Mouse (Mus musculus): ENCODE measurements around the gene Esp16.
"Not testable (repeated sequence)": the region's sequence is repeated elsewhere in the genome, so short reads cannot be mapped to it uniquely, and the experiment has no call there.

DNA sequence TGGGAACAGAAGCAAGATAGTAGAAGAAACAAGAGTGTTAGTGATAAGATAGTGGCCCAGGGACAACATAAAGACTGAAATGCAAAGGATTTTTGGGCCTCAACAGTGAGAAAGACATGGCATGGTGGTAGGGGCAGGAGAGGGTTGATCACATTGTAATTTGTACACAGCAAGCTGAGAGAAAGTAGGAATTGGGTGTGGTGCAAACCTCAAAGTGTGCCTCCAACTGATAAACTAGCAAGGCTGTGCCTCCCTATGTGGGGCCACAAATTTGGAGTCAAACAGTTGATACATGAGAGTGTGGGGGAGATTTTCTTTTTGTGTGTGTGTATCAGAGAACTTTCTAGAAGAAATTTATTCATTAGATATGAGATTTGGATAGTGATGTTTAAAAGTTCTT is 37.9 kb upstream of the Esp16 start:
- TF ChIP-seq CTCF (IDR thresholded peaks at IDR 0.05; ENCODE audit: control insufficient read depth, insufficient read depth, low read length); POLR2A (IDR thresholded peaks at IDR 0.05; ENCODE audit: borderline replicate concordance, control insufficient read depth, low read depth, low read length): not testable (repeated sequence)

All from bone marrow, adult 2 months (tissue).